ENCODE assay signal across 11 mouse cellular contexts in genomic region chr10:123268568-123268967, GRCm38 (mm10). TPM values are rescaled to one million over a fixed set of nuclear protein-coding genes. Genes with fewer than 3 reads are reported as not detected.
DNase-seq lines count a peak whose midpoint lies in the region.
"Had no signal": no experiment of that assay in that cellular context is flagged by ENCODE, and none has a peak within 500 bp of the region (broad histone marks: within the 10 kb centered on the region; RNA-seq: fewer than 3 reads in every experiment).

No protein-coding gene starts in this region.

- peak; percentile 37 for DNase-seq in heart, adult 11 months
- DNase-seq in heart, postnatal 14 days: no peak
- DNase-seq in Muller cell, postnatal 12 days (ENCODE audit: inconsistent ontology term): peak; percentile 25
- peak; percentile 30 to 36 for DNase-seq in frontal cortex, postnatal 36 days (ENCODE audit: low spot score in 2 of 2)
- peak; percentile 28 for DNase-seq in left cerebral cortex, postnatal 36 days (ENCODE audit: low spot score in 2 of 2)
- DNase-seq in spleen, postnatal 36 days (ENCODE audit: low spot score in 2 of 2): no peak
- DNase-seq in embryo, embryonic 11 days: no peak
- DNase-seq in gastrocnemius, postnatal 36 days: no peak
- DNase-seq: lung, adult 18-20 months had no signal

- intact Hi-C loops in heart, postnatal 14 days (cut with DNase I): no loop called here
- intact Hi-C loops in left cerebral cortex, postnatal 36 days (cut with DNase I): no loop called here
- intact Hi-C loops in gastrocnemius, postnatal 36 days (cut with DNase I): no loop called here

RNA-seq across cellular contexts. Expression of gene Fam19a2, which starts 4.8 kb away (rescaled TPM):
- under 1 TPM; 0.10 to 0.17 TPM for total RNA-seq in heart, postnatal 14 days (2021)
- 10 to 100 TPM; 66.6 to 74.9 TPM for total RNA-seq in left cerebral cortex, postnatal 36 days (2021)
- total RNA-seq in gastrocnemius, postnatal 36 days (2021): under 1 TPM in 1 of 2 experiments, not detected in 1; 0.05 TPM
- total RNA-seq: CH12.LX; megakaryocyte-erythroid progenitor cell, adult 5-6 weeks had no signal

Comparison
In these comparisons a context has a peak if more than half of its experiments do, and no peak if none do; other contexts are left out.
1. DNase-seq: peak in heart, adult 11 months (single experiment), Muller cell, postnatal 12 days (single experiment), frontal cortex, postnatal 36 days (2 of 2) and left cerebral cortex, postnatal 36 days (2 of 2); none in heart, postnatal 14 days (0 of 2), spleen, postnatal 36 days (0 of 2), embryo, embryonic 11 days (single experiment) and gastrocnemius, postnatal 36 days (0 of 2).
2. RNA of gene Fam19a2, which starts 4.8 kb away (total RNA-seq): 66.6 to 74.9 TPM in left cerebral cortex, postnatal 36 days; 0.10 to 0.17 TPM in heart, postnatal 14 days and 0.05 TPM in gastrocnemius, postnatal 36 days; every median in the first group is over 10 times any median in the second.